In genomic region chr17:71662751-71663250, GRCm38 (mm10) we compare ENCODE assay signal across 7 mouse cellular contexts. TPM values are rescaled to one million over a fixed set of nuclear protein-coding genes. Genes with fewer than 3 reads are reported as not detected.
DNase-seq lines count a peak whose midpoint lies in the region; ATAC-seq and TF ChIP-seq lines count a peak whose summit lies in the region.

No protein-coding gene starts in this region.

- DNase-seq in adrenal gland, adult 2 months, result peak; percentile 77
- peak; percentile 85 for DNase-seq in embryo, embryonic 11 days
- DNase-seq in heart, adult 11 months, result peak; percentile 95
- DNase-seq in kidney, adult 11 months, result peak; percentile 43
- DNase-seq in left cerebral cortex, postnatal 4 days, result peak; percentile 73
- DNase-seq in midbrain, embryonic 11.5 days (ENCODE audit: low spot score, missing footprints), result peak; percentile 96

- H3K4me1 ChIP-seq in midbrain, embryonic 11.5 days (ENCODE audit: control insufficient read depth, insufficient read depth, low read length), result peaks cover 3% of the 10 kb centered on the region; the same call in 1 of the 2 replicates
- H3K4me1 ChIP-seq in small intestine, adult 2 months (ENCODE audit: control insufficient read depth, insufficient read depth, insufficient read length, low read length), result no peaks in the 10 kb centered on the region

- no peak overlapping the region for H3K27ac ChIP-seq in midbrain, embryonic 11.5 days (ENCODE audit: low read depth, low read length)
- H3K27ac ChIP-seq in small intestine, adult 2 months (ENCODE audit: insufficient read depth, low read depth, low read length), result no peak overlapping the region

- H3K27me3 ChIP-seq in midbrain, embryonic 11.5 days (ENCODE audit: control insufficient read depth, insufficient read depth, low read length), result no peaks in the 10 kb centered on the region
- H3K27me3 ChIP-seq in small intestine, adult 2 months (ENCODE audit: control insufficient read depth, insufficient read depth, low read length), result no peaks in the 10 kb centered on the region

- TF ChIP-seq CTCF in small intestine, adult 2 months (IDR thresholded peaks at IDR 0.05; ENCODE audit: extremely low read depth, insufficient read length, insufficient replicate concordance, low read depth, low read length), result peak; percentile 83; the same call in 1 of the 2 replicates

- peak overlapping the region; percentile 58 for H3K4me2 ChIP-seq in midbrain, embryonic 11.5 days

- no peaks in the 10 kb centered on the region for H3K36me3 ChIP-seq in midbrain, embryonic 11.5 days (ENCODE audit: control insufficient read depth, insufficient read depth, low read length)
- peaks cover 7% of the 10 kb centered on the region for H3K36me3 ChIP-seq in small intestine, adult 2 months (ENCODE audit: control insufficient read depth, insufficient read depth, low read length)

- no peaks in the 10 kb centered on the region for H3K9me3 ChIP-seq in midbrain, embryonic 11.5 days (ENCODE audit: control insufficient read depth, low read length)

- peak; percentile 83 for ATAC-seq in midbrain, embryonic 11.5 days (ENCODE audit: low FRiP score)

- H3K9ac ChIP-seq in midbrain, embryonic 11.5 days (ENCODE audit: low read length), result peak overlapping the region; percentile 49; the same call in 1 of the 2 replicates

- peak overlapping the region; percentile 27 for H3K4me3 ChIP-seq in midbrain, embryonic 11.5 days (ENCODE audit: low read depth, low read length)
- H3K4me3 ChIP-seq in small intestine, adult 2 months (ENCODE audit: low read depth, low read length), result peak overlapping the region; percentile 54

- intact Hi-C loops in left cerebral cortex, postnatal 4 days (cut with DNase I), result loop anchor here (5.0 to 10.0 kb wide), 3 partner anchors 210 to 1120 kb away; partner anchors contain the start of gene Alk

- no peak for TF ChIP-seq POLR2A in small intestine, adult 2 months (IDR thresholded peaks at IDR 0.05; ENCODE audit: low read depth, low read length)

- WGBS in midbrain, embryonic 11.5 days, result 13% methylated on average over 21 of the region's 21 CpGs
- WGBS in small intestine, adult 2 months, result 10% methylated on average over 21 of the region's 21 CpGs

RNA-seq across cellular contexts. Expression of gene Togaram2, which starts 10.3 kb away (rescaled TPM):
- total RNA-seq in adrenal gland, adult 2 months (2021), result under 1 TPM in 1 of 2 experiments, not detected in 1; 0.07 TPM
- 0.08 TPM in 1 of 2 replicates, not detected in the other for polyA plus RNA-seq in adrenal gland, adult 2 months (2012; rRNA removed)
- 1 to 10 TPM in 1 of 2 experiments, under 1 TPM in 1; 0.86 to 1.8 TPM for total RNA-seq in left cerebral cortex, postnatal 4 days (2021)
- polyA plus RNA-seq in midbrain, embryonic 11.5 days (2014; fragmentation: Nextera tagmentation; extraction: Ambion mirVana), result not detected in 2 replicates
- 0.16 and 0.22 TPM in 2 replicates for polyA plus RNA-seq in small intestine, adult 2 months (2012; rRNA removed)

RNA-seq across cellular contexts. Expression of gene Wdr43, which starts 47.1 kb away (rescaled TPM):
- total RNA-seq in adrenal gland, adult 2 months (2021), result 10 to 100 TPM; 39.7 to 86.2 TPM
- polyA plus RNA-seq in adrenal gland, adult 2 months (2012; rRNA removed), result 2.7 and 3.7 TPM in 2 replicates
- 10 to 100 TPM; 50.1 to 53.6 TPM for total RNA-seq in left cerebral cortex, postnatal 4 days (2021)
- polyA plus RNA-seq in midbrain, embryonic 11.5 days (2014; fragmentation: Nextera tagmentation; extraction: Ambion mirVana), result 84.0 and 92.9 TPM in 2 replicates
- polyA plus RNA-seq in small intestine, adult 2 months (2012; rRNA removed), result 1.4 and 2.8 TPM in 2 replicates

Comparison
In these comparisons a context has a peak if more than half of its experiments do, and no peak if none do; other contexts are left out.
1. DNase-seq: peak in every context shown above with its lines; median percentile 96 in midbrain, embryonic 11.5 days; 95 in heart, adult 11 months; 85 in embryo, embryonic 11 days; 77 in adrenal gland, adult 2 months; 73 in left cerebral cortex, postnatal 4 days; 43 in kidney, adult 11 months.
2. RNA of gene Wdr43, which starts 47.1 kb away (polyA plus RNA-seq): 84.0 to 92.9 TPM in midbrain, embryonic 11.5 days; 2.7 to 3.7 TPM in adrenal gland, adult 2 months and 1.4 to 2.8 TPM in small intestine, adult 2 months; every median in the first group is over 10 times any median in the second.